Mouse (Mus musculus): ENCODE data around the gene Gm3854.
A peak's percentile ranks its signal among the peaks of the same experiment; 100 is the strongest.
"Not testable (repeated sequence)": the region's sequence is repeated elsewhere in the genome, so short reads cannot be mapped to it uniquely, and the experiment has no call there.

The Gm3854 gene

DNA sequence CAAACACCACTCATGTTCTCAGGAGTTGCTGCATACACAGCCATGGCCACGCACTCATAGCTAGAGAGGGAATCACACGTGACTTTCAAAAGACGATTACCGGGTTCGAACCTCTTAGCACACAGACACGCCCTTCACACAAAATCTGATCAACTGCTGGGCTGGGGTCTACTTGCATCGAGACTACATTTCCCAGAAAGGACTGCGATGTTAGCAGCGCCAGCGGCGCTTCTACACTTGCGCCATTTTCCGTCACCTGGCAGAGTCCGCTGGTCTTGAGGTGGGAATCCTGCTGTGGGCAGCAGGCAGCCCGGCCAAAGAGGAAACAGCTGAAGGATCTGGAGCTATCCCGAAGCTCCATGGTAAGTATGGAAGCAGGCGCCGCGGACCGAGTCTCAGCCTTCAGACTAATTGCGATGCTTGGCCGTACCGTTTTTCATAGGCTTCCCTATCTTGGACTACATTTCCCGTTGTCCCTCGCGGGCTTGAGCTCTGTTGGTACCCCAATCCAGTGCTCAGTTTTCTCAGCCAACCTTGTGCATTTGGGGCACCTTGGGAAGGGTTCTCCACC, at the start of gene Gm3854:
Gm3854 (plus strand) TSS at position 259 of the 571 bp plus-strand sequence.
- no peak for DNase-seq (ENCODE audit: low spot score in 2 of 2)

- not testable (repeated sequence) for DNase-seq (ENCODE audit: low spot score in 2 of 2)
Observed at GRCm38 (mm10) chr7:6300796-6301195, 42.8 kb upstream of the Gm3854 start.

GRCm38 (mm10) chr7:6330458-6331232, 12.9 kb upstream of the Gm3854 start:
- DNase-seq (ENCODE audit: low spot score in 2 of 2) = no peak

GRCm38 (mm10) chr7:6331233-6331956, 12.2 kb upstream of the Gm3854 start, which contains the start of gene Zfp583:
TSS of gene Zfp583 (minus strand) at chr7:6331285.
- peak; percentile 47 to 62 for DNase-seq (ENCODE audit: low spot score in 2 of 2)

DNA sequence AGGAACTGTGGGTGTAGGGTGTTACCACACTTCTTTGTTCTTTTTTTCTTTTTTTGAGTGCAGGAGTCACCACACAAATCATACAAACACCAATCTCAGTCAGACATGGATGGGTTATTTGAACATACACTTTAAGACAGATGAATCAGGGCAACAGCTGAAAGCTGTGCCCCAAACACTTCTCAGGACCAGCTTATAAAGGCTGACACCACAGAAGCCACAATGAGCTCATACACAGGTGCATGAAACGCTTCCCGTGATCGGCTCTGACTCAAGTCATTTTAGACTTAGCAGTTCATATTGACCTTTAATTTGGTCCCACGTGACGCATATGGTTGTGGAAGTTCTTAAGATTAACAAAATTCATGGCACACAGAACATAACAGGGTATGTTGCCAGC, 3.7 kb upstream of the Gm3854 start:
- no peak for DNase-seq (ENCODE audit: low spot score in 2 of 2)

GRCm38 (mm10) chr7:6344124-6344523, 565 bp downstream of the Gm3854 start:
- DNase-seq (ENCODE audit: low spot score in 2 of 2) = no peak

- no peak for DNase-seq (ENCODE audit: low spot score in 2 of 2)
Observed at GRCm38 (mm10) chr7:6358121-6358520, 14.6 kb downstream of the Gm3854 start.

DNA sequence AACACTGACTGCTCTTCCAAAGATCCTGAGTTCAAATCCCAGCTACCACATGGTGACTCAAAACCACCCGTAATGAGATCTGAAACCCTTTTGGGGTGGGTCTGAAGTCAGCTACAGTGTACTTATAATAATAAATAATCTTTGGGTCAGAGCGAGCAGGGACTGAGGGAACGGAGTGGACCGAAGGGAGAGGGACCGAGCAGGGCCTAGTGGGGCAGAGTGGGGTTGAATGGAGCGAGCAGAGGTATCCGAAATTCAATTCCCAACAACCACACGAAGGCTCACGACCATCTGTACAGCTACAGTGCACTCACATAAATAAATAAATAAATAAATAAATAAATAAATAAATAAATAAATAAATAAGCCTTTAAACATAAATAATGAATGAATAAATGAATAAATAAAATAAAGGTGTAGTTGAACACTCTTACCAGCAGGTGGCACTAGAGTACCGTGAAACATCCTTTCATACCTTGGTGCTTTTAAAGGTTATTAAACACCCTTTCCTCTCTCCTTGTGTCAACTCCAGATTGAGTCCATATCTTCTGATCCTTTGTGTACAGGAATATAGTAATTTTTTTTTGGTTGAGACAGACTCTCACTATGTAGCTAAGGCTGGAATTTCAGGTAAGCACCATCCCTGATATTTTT, 15.5 kb downstream of the Gm3854 start:
- no peak for DNase-seq (ENCODE audit: low spot score in 2 of 2)

GRCm38 (mm10) chr7:6360477-6361060, 17.0 kb downstream of the Gm3854 start:
- no peak for DNase-seq (ENCODE audit: low spot score in 2 of 2)

DNA sequence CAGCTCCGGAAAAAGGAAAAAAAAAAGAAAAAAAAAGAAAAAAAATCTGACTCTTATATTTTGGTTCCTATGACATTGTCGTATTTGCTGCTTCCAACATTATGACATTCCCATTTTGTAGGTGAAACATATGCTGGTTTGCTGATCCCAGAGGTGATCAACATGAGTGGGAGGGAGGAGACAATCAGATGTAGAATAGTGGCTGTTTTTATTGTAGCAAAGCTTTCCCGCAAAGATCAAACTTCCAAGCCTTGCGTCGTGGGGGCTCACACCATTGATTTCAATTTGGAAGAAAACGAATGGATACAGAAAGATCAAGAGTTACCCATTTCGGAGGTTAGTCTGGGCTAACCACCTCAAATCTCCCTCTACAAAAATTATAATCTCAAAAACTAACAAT, 18.2 kb downstream of the Gm3854 start:
- DNase-seq (ENCODE audit: low spot score in 2 of 2) = no peak

DNA sequence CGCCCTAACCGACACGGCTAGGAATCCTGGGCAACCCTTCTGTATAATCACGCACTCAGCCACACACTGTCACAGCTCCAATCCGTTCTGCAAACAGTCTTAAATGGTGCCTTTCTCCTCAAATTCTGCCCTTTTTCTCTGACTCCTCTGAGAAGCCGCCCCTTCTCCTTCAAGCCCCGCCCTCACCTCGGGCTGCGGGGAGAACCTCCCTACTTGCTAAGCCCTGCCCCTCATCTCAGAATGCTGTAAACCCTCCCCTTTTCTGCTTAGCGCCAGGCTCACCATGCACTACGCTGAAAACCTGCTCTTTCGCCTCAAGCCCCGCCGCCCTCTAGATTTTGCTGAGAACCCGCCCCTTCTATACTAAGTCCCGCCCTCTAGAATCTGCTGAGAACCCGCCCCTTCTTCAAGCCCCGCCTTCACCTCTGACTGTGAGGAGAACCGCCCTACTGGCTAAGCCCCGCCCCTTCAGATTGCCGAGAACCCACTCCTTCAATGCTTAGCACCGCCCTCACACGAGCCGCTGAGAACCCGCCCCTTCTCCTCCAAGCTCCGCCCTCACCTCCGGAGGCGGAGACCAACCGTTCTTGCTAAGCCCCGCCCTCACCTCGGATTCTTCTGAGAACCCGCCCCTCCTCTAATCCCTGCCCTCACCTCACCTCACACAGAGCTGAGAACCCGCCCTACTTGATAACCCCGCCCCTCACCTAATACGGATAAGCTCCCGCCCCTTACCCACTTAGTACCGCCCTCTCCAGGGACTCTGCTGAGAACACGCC, 18.9 kb downstream of the Gm3854 start:
- peak; percentile 88 to 93 for DNase-seq (ENCODE audit: low spot score in 2 of 2)

- no peak for DNase-seq (ENCODE audit: low spot score in 2 of 2)
Observed at GRCm38 (mm10) chr7:6363047-6363488, 19.5 kb downstream of the Gm3854 start, which contains the start of gene Zfp78. TSS of gene Zfp78 (plus strand) at chr7:6363280.

GRCm38 (mm10) chr7:6364761-6365160, 21.2 kb downstream of the Gm3854 start:
- no peak for DNase-seq (ENCODE audit: low spot score in 2 of 2)

DNA sequence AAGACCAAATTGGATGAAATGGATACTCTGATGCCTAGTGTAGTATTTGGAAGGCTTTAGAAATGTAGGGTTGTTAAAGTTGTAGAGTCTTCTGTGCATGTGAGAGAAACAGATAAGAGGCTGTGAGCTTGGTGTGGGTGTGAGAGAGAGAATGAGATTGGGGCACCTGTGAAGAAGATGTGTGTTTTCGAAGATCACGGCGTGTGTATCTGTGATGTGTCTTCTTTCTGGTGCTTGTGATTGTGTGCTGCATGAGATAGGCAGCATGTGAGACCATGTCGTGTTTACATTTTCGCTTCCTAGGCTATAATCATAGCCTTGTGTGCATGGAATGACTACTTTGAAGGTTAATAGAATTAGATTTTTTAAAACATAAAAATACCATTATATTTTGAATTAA, 23.6 kb downstream of the Gm3854 start:
- DNase-seq (ENCODE audit: low spot score in 2 of 2) = no peak

DNA sequence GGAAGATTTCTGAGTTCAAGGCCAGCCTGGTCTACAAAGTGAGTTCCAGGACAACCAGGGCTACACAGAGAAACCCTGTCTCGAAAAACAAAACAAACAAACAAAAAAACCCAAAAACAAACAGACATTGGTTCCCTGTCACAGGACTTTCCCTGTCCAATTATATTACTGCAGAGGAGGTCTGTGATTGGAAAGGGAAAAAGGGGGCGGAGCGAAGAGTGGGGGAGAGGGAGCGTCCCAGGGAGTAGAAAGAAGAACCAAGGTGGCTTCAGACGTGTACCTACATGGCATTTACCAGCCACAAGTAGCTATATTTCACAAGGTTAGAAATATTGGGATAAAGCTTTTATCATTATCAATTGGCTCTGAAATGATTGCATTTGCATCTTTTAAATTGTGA, 24.6 kb downstream of the Gm3854 start:
- DNase-seq (ENCODE audit: low spot score in 2 of 2) = not testable (repeated sequence)

DNA sequence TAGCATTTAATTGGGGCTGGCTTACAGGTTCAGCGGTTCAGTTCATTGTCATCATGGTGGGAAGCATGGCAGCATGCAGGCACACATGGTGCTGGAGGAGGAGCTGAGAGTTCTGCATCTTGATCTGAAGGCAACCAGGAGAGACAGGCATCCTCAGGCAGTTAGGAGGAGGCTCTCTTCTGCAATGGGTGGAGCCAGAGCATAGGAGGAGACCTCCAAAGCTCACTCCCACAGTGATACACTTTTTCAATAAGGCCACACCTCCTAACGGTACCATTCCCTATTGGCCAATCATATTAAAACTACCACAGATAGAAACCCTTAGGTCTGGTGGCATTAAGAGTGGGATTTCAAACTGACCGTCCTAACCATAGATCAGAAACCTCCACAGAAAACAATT, 25.9 kb downstream of the Gm3854 start:
- DNase-seq (ENCODE audit: low spot score in 2 of 2) = no peak

GRCm38 (mm10) chr7:6372993-6373392, 29.4 kb downstream of the Gm3854 start:
- no peak for DNase-seq (ENCODE audit: low spot score in 2 of 2)

- DNase-seq (ENCODE audit: low spot score in 2 of 2) = no peak
Observed at GRCm38 (mm10) chr7:6378441-6378840, 34.9 kb downstream of the Gm3854 start.

DNA sequence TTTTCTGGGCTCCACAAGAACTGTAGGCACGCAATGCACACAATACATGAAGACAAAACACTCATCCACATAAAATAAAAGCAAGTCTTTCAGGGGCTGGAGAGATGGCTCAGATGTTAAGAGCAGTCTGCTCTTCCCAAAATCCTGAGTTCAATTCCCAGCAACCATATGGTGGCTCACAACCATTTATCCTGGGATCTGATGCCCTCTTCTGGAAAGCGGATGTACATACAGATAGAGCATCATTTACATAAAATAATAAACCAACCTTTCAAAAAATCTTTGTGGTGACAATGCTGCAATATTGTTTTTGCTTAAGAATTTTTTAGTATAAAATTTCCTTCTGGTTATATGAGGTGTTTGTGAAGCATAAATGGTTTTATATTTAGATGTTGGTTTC, 37.9 kb downstream of the Gm3854 start:
- DNase-seq (ENCODE audit: low spot score in 2 of 2) = no peak

GRCm38 (mm10) chr7:6383044-6383455, 39.5 kb downstream of the Gm3854 start, which contains the start of gene Zfp28:
TSS of gene Zfp28 (plus strand) at chr7:6383295.
- peak; percentile 80 to 88 for DNase-seq (ENCODE audit: low spot score in 2 of 2)

GRCm38 (mm10) chr7:6384011-6384410, 40.5 kb downstream of the Gm3854 start:
- no peak for DNase-seq (ENCODE audit: low spot score in 2 of 2)

Data from spleen, postnatal 14 days (tissue).